Mouse (Mus musculus): ENCODE results near the gene Rab2b. TPM values are rescaled to one million over a fixed set of nuclear protein-coding genes. Genes with fewer than 3 reads are reported as not detected.
A peak's percentile ranks its signal among the peaks of the same experiment; 100 is the strongest.

The Rab2b gene
- 33.5 and 35.8 TPM in 2 replicates for polyA plus RNA-seq (2014; fragmentation: Nextera tagmentation; extraction: Ambion mirVana)

DNA sequence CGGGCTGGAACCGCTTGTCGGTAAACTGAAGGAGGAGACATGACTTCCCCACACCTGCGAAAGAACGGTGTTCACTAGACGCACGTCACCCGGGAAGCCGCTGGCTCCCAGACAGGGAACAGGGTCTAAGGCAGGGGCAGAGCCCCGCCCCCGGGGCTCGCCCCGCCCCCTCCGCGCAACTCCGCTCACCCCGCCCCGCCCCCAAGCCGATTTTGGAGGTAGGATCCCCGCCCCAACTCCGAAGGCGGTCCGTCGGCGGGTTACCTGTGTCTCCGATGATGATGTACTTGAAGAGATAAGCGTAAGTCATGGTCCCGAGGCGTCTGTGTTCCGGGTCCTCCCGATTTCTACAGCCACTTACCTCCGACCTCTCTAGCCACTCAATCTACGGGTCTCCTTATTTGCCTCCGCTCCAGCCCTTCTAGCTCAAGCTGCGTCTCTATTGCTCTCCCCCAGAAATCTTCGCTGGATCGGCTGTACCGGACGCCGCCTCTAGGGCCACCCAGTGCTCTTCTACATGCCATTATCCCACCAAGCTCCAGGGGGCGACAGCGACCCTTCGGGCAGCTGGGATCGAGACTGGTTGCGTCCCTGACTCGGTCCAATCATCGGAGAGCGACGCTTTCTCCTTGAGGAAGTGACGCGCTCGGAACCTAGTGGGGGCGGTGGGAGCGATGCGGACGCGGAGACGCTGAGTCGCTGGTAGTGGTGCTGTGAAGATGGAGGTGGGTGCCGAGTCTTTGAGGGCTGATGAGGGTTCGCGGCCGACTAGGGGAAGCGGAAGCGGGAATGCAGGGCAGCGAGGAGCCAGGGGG is at the start of gene Rab2b, which contains the start of gene Tox4:
TSS of gene Rab2b (minus strand) at position 614 of the 815 bp plus-strand sequence.
TSS of gene Tox4 (plus strand) at position 215 of the 815 bp plus-strand sequence.
- no peaks in the 10 kb centered on the region for H3K27me3 ChIP-seq (ENCODE audit: control insufficient read depth, insufficient read depth, low read length)

DNA sequence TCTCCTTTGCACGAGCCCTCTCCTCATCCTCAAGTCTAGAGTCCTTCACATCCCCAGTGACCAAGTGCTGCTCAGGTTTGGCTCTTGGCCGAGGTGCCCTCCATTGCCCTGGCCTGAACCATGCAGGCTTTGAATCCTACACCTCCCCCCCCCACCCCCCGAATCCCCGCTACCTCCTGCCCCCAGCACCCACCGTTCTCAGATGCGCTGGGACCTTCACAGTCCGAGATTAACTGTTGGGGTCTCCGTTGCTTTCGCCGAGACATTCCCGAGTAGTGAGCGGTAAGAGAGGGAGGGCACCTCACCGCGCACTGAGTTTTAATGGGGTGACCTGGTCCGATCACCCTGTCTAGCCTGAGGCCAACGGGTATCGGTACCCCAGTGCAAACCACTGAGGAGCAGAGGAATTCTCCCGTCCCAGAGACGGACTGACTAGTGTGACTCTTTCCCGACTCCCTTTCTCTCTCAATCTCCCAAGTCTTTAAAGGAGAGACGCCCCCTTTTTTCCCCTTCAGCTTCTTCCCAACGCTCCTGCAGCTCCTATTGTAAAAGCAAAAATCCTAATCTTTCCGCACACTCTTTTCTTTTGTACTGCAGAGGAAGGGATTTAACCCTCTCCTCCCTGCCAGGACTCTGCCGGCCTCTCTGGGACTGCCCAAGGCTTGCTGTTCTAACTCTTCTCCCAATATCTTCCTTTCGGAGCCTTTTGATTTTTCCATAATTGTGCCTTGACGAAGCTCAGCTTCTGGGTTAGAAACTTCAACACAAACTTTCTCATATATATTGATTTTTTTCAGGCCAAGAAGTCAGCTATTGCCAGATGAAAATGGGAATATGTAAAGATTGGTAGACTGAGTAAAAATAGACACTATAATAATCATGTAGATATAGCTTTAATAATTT is 48.8 kb upstream of the Rab2b start, which contains the start of gene Sall2:
TSS of gene Sall2 (minus strand) at position 853 of the 903 bp plus-strand sequence.
- WGBS = under 1% methylated on average over 26 of the region's 26 CpGs
- H3K9ac ChIP-seq (ENCODE audit: low read length) = peak within 1 kb of the TSS; percentile 86
- no peaks in the 10 kb centered on the region for H3K9me3 ChIP-seq (ENCODE audit: control insufficient read depth, low read length)
- no peaks in the 10 kb centered on the region for H3K36me3 ChIP-seq (ENCODE audit: control insufficient read depth, insufficient read depth, low read length)
- H3K27me3 ChIP-seq (ENCODE audit: control insufficient read depth, insufficient read depth, low read length) = no peaks in the 10 kb centered on the region
- H3K4me1 ChIP-seq (replicated peaks; ENCODE audit: control insufficient read depth, insufficient read depth, low read length) = peaks cover 24% of the 10 kb centered on the region
- peak within 1 kb of the TSS; percentile 77 for H3K4me2 ChIP-seq (ENCODE audit: low read depth, low read length, severe bottlenecking)
- peak within 1 kb of the TSS; percentile 93 for H3K27ac ChIP-seq (ENCODE audit: low read depth, low read length)
- DNase-seq (ENCODE audit: low spot score) = peak; percentile 70
- H3K4me3 ChIP-seq (ENCODE audit: low read depth, low read length) = peak within 1 kb of the TSS; percentile 65
- peak; percentile 65 for ATAC-seq (replicated peaks; ENCODE audit: low FRiP score)

More for the DNA sequence above, at the start of gene Rab2b, which contains the start of gene Tox4:
- peak within 1 kb of the TSS; percentile 78 for H3K9ac ChIP-seq (ENCODE audit: low read length)
- H3K4me2 ChIP-seq (ENCODE audit: low read depth, low read length, severe bottlenecking) = peak within 1 kb of the TSS; percentile 67
- no peaks in the 10 kb centered on the region for H3K4me1 ChIP-seq (replicated peaks; ENCODE audit: control insufficient read depth, insufficient read depth, low read length)
- no peaks in the 10 kb centered on the region for H3K36me3 ChIP-seq (ENCODE audit: control insufficient read depth, insufficient read depth, low read length)
- WGBS = under 1% methylated on average over 66 of the region's 66 CpGs
- DNase-seq (ENCODE audit: low spot score) = peak; percentile 99
- no peaks in the 10 kb centered on the region for H3K9me3 ChIP-seq (ENCODE audit: control insufficient read depth, low read length)
- peak; percentile 99 for ATAC-seq (replicated peaks; ENCODE audit: low FRiP score)
- H3K27ac ChIP-seq (ENCODE audit: low read depth, low read length) = peak within 1 kb of the TSS; percentile 69
- peak within 1 kb of the TSS; percentile 89 for H3K4me3 ChIP-seq (ENCODE audit: low read depth, low read length)

DNA sequence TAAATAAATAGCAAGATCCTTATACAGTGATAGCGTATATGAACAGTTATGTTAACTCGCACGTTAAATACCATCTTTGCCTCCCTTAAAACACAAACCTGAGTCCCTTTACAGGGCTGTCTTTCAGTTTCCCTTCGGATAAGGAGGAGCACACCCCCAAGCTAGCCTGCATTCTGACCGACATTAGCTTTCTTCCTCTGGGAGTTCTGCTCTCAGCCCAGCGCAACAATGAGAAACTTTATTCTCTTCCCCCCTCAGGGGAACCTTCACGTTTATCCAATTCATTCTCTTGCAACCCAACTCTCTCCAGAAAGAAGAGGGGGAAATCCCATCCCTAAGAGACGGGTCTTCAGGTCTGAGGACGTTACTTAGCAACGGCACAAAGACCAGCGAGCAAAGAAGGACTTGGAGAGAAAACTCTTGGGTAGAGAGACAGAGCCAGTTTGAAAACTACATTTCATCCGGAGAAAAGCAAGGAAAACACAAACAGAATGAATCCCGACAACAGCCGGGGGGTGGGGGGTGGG is 48.1 kb upstream of the Rab2b start:
- Histone ChIP-seq H3K36me3 (ENCODE audit: control insufficient read depth, insufficient read depth, low read length) (no peaks in the 10 kb centered on the region), H3K4me1 (replicated peaks; ENCODE audit: control insufficient read depth, insufficient read depth, low read length) (peaks cover 24% of the 10 kb centered on the region), H3K9ac (ENCODE audit: low read length) (peak overlapping the region; percentile 86), H3K9me3 (ENCODE audit: control insufficient read depth, low read length) (no peaks in the 10 kb centered on the region), H3K4me3 (ENCODE audit: low read depth, low read length) (peak overlapping the region; percentile 65), H3K4me2 (ENCODE audit: low read depth, low read length, severe bottlenecking) (peak overlapping the region; percentile 77), H3K27ac (ENCODE audit: low read depth, low read length) (peak overlapping the region; percentile 93), H3K27me3 (ENCODE audit: control insufficient read depth, insufficient read depth, low read length) (no peaks in the 10 kb centered on the region)
- WGBS = 0% methylated on average over 14 of the region's 14 CpGs
- ATAC-seq (replicated peaks; ENCODE audit: low FRiP score) (peak; percentile 62), DNase-seq (ENCODE audit: low spot score) (no peak)

DNA sequence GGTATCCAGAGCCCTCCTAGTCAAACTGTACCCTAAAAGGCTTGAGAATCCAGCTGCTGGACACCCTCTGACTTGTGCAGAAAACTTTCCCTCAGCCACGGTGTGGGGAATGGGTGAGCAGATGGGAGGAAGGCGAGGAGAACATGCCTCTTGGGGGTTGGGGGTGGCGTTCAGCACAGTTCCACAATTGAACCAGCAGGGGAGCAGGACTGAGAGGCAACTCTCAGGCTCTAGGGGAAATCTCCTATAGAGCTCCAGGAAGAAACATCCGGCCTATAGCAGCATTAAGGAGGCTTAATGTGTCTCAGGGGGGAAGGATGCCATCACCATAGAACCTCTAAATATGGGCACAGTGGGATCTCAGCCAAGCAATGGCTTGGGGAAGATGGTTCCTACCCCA is 46.5 kb upstream of the Rab2b start:
- Histone ChIP-seq H3K9ac (ENCODE audit: low read length) (peak overlapping the region; percentile 86), H3K4me1 (replicated peaks; ENCODE audit: control insufficient read depth, insufficient read depth, low read length) (peaks cover 17% of the 10 kb centered on the region), H3K4me3 (ENCODE audit: low read depth, low read length) (peak overlapping the region; percentile 65), H3K36me3 (ENCODE audit: control insufficient read depth, insufficient read depth, low read length) (no peaks in the 10 kb centered on the region), H3K27me3 (ENCODE audit: control insufficient read depth, insufficient read depth, low read length) (no peaks in the 10 kb centered on the region), H3K9me3 (ENCODE audit: control insufficient read depth, low read length) (no peaks in the 10 kb centered on the region), H3K4me2 (ENCODE audit: low read depth, low read length, severe bottlenecking) (peak overlapping the region; percentile 77), H3K27ac (ENCODE audit: low read depth, low read length) (0 out of 2 replicates have a peak overlapping the region, but pooled peaks have one; percentile 3)
- 0% methylated on average over 4 of the region's 4 CpGs for WGBS
- ATAC-seq (replicated peaks; ENCODE audit: low FRiP score) = peak; percentile 45; the same call in 1 of the 2 replicates
- peak; percentile 59 for DNase-seq (ENCODE audit: low spot score)

- H3K4me3 ChIP-seq (ENCODE audit: low read depth, low read length) = no peak overlapping the region
- 75% methylated on average over 6 of the region's 6 CpGs for WGBS
- no peaks in the 10 kb centered on the region for H3K27me3 ChIP-seq (ENCODE audit: control insufficient read depth, insufficient read depth, low read length)
- H3K36me3 ChIP-seq (ENCODE audit: control insufficient read depth, insufficient read depth, low read length) = peaks cover 6% of the 10 kb centered on the region
- no peak for ATAC-seq (replicated peaks; ENCODE audit: low FRiP score)
- no peak for DNase-seq (ENCODE audit: low spot score)
- no peak overlapping the region for H3K9ac ChIP-seq (ENCODE audit: low read length)
- H3K4me1 ChIP-seq (replicated peaks; ENCODE audit: control insufficient read depth, insufficient read depth, low read length) = peaks cover 11% of the 10 kb centered on the region
- H3K27ac ChIP-seq (ENCODE audit: low read depth, low read length) = no peak overlapping the region
- H3K4me2 ChIP-seq (ENCODE audit: low read depth, low read length, severe bottlenecking) = no peak overlapping the region
- no peaks in the 10 kb centered on the region for H3K9me3 ChIP-seq (ENCODE audit: control insufficient read depth, low read length)
Observed at GRCm38 (mm10) chr14:52319361-52319760, 40.0 kb upstream of the Rab2b start.

DNA sequence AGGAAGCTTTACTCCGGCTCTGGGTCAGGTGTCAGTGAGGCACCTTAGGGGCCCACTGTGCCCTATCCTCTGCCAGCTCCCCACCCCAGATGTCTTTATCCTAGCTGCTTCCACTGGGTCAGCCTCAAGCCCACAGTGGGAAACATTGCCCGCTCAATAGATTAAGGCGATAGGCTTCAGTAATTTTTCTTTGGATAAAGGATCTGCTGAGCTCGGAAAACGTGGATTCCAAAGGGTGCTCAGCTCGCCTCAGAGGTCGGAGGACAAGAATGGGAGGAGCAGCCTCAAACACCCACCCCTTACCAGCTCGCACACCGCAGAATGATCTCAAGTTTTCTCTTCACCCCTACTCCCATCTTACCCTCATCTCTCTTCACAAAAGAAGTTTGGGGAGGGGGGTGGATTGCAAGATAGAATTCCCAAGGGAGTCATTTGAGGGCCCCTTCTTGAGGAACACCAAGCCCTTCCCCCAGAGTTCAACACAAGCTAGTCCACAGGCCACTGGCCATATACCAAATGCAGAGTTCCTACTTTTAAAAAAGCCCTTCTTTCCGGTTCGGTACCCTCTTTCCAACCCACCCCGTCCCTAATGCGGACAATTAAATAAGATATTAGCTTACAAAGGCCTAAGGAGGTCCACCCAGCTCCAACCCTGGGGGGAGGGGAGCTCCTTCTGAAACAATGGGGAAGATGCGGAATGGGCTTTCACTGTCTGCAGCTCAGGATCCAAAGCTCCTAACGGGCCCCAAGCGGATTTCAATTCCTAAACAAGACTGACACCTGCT is 37.3 kb upstream of the Rab2b start:
- peak; percentile 70 for DNase-seq (ENCODE audit: low spot score)
- H3K36me3 ChIP-seq (ENCODE audit: control insufficient read depth, insufficient read depth, low read length) = peaks cover 31% of the 10 kb centered on the region
- no peaks in the 10 kb centered on the region for H3K27me3 ChIP-seq (ENCODE audit: control insufficient read depth, insufficient read depth, low read length)
- 1% methylated on average over 16 of the region's 16 CpGs for WGBS
- H3K4me3 ChIP-seq (ENCODE audit: low read depth, low read length) = peak overlapping the region; percentile 54
- peak overlapping the region; percentile 77 for H3K27ac ChIP-seq (ENCODE audit: low read depth, low read length)
- H3K4me2 ChIP-seq (ENCODE audit: low read depth, low read length, severe bottlenecking) = peak overlapping the region; percentile 72
- peaks cover 15% of the 10 kb centered on the region for H3K4me1 ChIP-seq (replicated peaks; ENCODE audit: control insufficient read depth, insufficient read depth, low read length)
- ATAC-seq (replicated peaks; ENCODE audit: low FRiP score) = peak; percentile 81
- no peaks in the 10 kb centered on the region for H3K9me3 ChIP-seq (ENCODE audit: control insufficient read depth, low read length)
- H3K9ac ChIP-seq (ENCODE audit: low read length) = peak overlapping the region; percentile 78

DNA sequence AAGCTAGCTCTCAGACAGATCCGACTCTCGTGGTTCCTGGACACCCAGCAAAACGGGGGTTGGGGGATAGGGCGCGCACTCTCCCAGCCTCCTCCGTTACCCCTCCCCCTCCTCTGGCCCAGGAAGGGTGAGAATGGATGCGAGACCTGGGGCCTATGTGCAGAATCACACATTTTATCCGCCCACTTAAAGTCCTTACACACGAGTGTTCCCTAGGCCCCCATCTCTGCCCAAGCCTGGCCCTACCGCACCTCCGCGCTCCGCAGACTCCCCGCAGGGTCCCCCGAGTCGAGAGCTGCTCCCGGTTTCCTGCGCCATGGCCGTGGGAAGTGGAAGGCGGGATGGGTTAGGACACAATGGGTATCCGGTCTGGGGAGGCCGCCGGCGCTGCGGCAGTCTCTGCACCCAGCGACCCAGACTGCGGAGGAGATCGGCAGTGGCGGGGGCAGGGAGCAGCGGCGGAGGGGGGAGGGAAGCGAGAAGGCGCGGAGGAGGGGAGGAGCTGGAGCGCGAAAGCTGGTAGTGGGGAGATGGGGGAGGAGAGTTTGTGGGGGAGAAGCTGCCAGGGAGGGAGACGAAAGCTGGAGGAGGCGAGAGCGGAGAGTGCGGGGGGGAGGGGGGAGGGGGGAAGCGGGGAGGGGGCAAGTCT is 36.6 kb upstream of the Rab2b start:
- Histone ChIP-seq H3K4me3 (ENCODE audit: low read depth, low read length) (peak overlapping the region; percentile 54), H3K36me3 (ENCODE audit: control insufficient read depth, insufficient read depth, low read length) (peaks cover 31% of the 10 kb centered on the region), H3K27ac (ENCODE audit: low read depth, low read length) (peak overlapping the region; percentile 77), H3K9me3 (ENCODE audit: control insufficient read depth, low read length) (no peaks in the 10 kb centered on the region), H3K4me1 (replicated peaks; ENCODE audit: control insufficient read depth, insufficient read depth, low read length) (peaks cover 15% of the 10 kb centered on the region), H3K27me3 (ENCODE audit: control insufficient read depth, insufficient read depth, low read length) (no peaks in the 10 kb centered on the region), H3K9ac (ENCODE audit: low read length) (peak overlapping the region; percentile 78), H3K4me2 (ENCODE audit: low read depth, low read length, severe bottlenecking) (peak overlapping the region; percentile 72)
- peak; percentile 85 for ATAC-seq (replicated peaks; ENCODE audit: low FRiP score)
- WGBS = under 1% methylated on average over 30 of the region's 41 CpGs
- peak; percentile 90 for DNase-seq (ENCODE audit: low spot score)
